Mouse (Mus musculus): ENCODE data around the gene Tstd1.

Tstd1 gene

DNA sequence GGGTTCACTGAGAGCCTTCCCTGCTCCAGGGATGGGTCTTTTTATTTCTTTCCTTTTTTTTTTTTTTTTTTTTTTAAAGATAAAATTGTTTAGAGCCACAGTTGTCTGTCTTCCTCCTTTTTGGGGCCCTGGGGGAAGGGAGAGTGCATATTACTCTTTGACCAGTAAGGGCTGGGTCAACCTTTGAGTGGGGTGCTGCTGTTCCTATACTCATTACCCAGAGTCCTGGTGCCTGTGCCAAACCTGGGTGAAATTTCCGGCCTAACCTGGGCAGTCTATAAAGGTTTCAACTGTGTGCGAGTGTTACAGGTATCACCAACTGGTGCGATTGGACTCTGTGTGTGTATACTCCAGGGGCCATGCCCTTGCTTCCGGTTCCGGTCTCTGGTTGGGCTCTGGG lies at the start of gene Tstd1:
Gene Tstd1, plus strand, starts transcription at position 213 of the 400 bp plus-strand sequence.
- DNase-seq (ENCODE audit: low spot score in 2 of 2) = no peak

DNA sequence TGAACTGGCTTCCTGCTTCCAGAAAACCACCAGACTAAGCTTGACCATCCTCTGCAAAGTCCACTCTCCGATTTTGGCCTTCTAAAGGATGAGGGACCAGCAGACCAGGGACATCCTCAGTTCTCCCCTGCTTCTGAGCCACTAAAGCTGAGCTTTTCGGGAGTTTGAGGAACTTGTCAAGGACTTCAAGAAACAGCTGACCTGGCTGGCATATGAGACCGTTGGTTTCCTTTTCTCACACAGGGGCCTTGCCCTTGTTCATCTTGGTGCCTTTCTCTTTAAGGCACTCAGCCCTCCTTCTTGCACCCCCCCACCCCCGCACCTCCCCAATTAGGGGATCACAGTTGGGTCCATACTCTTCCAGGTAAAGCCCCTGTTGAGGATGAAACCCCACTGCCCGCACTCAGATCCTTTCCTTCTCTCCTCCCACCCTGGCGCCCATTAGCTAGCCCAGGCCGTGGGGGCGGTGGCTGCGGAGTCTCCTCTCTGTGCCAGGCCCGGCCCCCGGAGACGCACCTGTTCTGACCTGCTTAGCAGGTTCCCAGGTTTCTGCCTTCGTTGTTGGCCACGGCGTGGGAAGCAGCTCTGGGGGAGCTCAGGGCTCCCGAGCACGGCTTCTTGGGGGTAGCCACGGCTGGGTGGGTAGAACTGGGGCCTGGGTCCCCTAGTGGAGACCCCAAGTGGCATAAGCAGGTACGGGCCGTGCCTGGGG lies 48.7 kb upstream of the Tstd1 start, which contains the start of gene Nectin4:
Gene Nectin4, plus strand, starts transcription at position 255 of the 712 bp plus-strand sequence.
- no peak for DNase-seq (ENCODE audit: low spot score in 2 of 2)

DNA sequence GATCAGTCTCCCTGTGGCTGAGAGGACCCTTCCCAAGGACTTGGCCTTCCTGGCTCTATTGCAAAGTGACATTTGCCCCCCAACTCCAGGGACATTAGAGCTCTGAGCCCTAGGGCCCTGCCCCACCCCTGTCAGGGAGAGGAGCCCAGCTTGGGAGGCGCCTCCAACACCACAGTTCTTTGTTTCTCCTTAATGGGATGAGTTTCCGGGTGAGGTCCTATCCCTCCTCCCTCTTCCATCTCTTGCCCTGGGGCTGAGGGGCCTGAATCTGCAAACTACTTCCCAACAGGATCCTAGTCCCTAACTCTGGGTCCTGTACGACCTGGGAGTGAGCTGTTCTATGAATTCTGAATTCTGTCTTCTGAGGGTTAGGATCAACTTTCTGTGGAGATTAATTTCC lies 45.8 kb upstream of the Tstd1 start:
- DNase-seq (ENCODE audit: low spot score in 2 of 2) = no peak

DNA sequence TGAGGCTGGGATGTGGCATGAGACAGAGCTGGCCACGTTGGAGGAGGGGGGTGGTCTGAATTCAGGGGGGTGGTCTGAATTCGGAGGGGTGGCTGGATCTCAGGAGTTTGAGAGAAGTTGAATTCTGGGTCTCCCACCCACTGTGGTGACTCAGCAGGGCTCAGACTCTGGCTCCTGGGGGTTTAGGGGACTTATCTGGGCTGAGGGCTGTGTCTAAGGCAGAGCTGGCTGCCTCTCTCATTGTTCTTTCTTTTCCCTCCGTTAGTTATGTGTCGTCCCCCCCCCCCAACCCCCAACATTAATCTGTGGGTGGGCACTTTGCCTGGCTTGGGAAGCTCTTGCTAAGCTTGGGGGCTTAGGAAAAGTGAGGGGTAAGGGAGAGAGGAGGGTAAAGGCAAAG lies 44.7 kb upstream of the Tstd1 start:
- DNase-seq (ENCODE audit: low spot score in 2 of 2) = no peak

DNA sequence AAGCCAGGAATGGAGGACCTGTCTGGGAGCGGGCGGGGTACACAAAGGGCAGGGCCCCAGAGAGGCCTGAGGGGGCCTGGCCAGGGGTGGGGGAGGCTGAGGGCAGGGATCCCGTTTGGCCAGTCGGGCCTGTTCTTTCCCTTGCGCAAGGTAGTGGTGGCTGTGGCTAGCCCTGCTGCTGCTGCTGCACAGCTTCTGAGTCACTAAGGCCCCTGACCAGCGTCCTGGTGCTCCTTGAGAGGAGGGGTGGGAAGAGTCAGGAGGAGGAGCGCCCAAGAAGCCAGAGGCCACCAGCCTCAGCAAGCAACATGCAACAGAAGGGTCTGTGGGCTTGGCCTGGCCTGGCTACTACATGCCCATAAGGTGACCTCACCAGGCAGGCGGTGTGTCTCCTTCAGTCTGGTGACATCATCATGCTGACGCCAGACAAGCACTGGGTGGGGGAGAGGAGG lies 43.0 kb upstream of the Tstd1 start:
- no peak for DNase-seq (ENCODE audit: low spot score in 2 of 2)

DNA sequence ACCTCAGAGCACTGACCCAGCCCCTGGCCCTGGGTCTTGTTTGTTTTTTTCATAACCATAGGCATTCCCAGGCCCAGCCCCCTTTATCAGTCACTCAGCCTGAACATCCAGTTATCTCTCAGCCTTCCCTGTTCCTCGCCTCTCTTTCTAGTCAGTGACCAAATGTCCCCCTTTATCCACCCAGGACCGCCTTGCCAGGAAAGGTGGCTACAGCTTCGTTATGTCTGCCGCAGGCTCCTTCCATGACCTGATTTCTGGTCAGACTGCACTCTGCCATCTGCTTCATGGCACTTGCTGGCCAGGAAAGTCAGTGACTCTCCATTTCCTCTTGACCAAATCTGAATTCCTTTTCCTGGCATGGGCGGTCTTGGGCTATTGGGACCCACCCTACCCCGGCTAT lies 40.4 kb upstream of the Tstd1 start:
- no peak for DNase-seq (ENCODE audit: low spot score in 2 of 2)

DNA sequence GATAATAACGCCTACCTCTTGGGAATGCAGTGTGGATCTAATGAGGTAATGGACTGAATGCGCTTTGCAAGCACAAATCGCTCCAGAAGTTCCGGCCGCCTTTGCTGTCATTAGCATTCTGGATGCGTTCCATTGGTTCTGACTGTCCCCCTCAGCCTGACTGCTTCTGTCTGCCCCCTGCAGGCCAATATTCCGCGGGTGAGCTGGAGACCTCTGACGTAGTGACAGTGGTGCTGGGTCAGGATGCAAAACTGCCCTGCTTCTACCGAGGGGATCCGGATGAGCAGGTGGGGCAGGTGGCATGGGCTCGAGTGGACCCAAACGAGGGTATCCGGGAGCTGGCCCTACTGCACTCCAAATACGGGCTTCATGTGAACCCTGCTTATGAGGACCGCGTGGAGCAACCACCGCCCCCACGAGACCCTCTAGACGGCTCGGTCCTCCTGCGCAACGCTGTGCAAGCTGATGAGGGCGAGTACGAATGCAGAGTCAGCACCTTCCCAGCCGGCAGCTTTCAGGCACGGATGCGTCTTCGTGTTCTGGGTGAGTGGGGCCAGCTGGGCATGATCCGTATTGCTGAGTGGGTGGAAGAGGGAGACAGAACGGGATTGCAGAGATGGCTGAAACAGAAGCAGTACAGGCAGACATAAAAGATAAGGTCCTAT lies 38.6 kb upstream of the Tstd1 start:
- peak; percentile 50 to 84 for DNase-seq (ENCODE audit: low spot score in 2 of 2)

DNA sequence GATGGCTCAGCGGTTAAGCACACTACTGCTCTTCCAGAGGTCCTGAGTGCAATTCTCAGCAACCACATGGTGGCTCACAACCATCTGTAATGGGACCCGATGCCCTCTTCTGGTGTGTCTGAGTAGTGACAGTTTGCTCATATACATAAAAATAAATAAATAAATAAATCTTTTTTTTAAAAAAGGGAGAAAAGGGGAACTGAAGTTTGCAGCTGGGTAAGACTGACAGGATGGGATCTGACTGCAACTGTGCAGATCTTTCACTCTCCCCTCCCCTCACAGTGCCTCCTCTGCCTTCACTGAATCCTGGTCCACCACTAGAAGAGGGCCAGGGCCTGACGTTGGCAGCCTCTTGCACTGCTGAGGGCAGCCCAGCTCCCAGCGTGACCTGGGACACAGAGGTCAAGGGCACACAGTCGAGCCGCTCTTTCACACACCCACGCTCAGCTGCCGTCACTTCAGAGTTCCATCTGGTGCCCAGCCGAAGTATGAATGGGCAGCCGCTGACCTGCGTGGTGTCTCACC lies 36.5 kb upstream of the Tstd1 start:
- no peak for DNase-seq (ENCODE audit: low spot score in 2 of 2)

DNA sequence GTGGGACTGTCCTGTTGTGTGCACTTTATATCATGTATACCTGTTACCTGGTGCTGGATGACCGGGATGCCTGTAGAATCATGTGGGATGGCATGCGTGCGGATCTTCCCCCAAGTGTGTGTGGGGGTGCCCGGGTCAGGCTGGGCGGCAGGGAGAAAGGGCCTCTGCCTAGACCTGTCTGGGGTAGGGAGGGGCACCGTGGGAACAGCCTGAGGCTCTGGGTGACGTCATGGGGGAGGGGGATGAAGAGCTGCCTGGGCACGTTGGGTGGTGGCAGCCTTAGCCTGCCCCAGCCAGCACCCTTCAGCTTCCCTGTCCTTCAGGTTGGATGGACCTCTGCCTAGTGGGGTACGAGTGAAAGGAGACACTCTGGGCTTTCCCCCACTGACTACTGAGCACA lies 34.3 kb upstream of the Tstd1 start:
- DNase-seq (ENCODE audit: low spot score in 2 of 2) = no peak

DNA sequence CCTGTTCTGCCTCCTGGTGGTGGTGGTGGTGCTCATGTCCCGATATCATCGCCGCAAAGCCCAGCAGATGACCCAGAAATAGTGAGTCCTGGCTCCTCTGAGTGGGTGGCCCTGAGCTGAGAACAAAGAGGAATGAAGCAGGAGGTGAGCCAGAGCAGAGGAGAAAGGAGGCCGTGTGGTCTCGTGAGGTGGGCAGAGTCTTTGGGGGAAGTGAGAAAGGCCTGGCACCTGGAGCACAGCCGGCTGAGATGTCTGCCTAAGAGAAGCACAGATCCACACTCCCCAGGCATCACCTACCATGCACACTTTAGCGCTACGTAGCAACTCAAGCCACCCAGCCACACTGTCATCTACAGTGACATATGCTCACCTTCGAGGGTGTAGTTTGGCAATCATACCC lies 33.5 kb upstream of the Tstd1 start:
- no peak for DNase-seq (ENCODE audit: low spot score in 2 of 2)

DNA sequence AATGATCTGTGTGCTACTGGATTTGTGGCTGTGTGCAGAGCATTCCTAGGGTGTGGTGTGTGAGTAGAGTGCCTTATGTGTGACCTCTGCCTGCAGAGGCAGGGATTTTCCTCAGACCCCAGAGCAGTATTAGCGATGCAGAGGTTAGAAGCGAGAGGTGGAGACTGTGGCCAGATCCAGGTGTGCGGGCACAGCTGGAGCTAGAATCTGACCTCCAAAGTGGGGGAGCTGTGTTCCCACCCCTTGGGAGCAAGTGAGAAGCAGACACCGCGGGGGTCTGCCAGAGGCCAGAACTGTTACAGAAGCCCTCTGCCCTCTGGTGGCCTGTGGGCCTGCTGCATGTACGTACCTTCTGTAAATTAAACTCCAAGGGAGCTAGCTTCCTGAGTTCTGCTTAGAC lies 31.6 kb upstream of the Tstd1 start:
- peak in 1 of 2 experiments; percentile 64 for DNase-seq (ENCODE audit: low spot score in 2 of 2)

DNA sequence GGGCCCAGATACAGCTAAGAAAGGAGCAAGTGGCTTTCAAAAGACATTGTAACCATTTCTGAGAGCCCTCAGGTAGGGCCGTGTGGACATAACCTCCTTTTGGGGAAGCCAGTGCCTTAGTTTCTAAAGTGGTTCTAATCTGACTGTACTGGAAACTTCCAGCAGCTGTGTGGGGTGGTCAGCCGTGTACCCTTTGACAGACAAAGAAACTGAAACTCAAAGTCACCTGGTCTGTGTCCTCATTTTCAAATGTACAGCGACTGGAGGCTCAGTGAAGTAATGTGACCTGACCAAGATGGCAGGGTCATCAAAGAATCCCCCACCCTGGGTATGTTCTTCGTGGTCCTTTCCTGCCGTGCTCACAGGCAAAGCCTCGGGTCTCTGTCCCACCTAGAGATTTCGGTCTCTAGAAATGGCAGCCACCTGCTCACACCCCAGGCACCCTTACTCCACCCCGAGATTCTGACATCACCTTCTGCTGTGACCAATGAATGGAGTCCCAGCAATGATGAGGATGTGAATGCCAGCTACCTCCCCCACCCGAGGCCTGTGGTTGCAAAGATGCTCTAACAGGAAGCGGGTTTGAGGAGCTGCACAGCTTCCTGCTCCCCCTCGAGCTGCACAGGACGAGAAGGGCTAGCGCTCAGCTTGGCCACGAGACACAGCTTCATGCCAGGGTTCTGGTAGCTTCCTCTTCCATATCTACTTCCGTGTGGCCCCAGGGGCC lies 30.1 kb upstream of the Tstd1 start, which contains the start of gene Arhgap30:
Gene Arhgap30, plus strand, starts transcription at position 579 of the 727 bp plus-strand sequence.
- DNase-seq (ENCODE audit: low spot score in 2 of 2) = peak; percentile 59 to 86

DNA sequence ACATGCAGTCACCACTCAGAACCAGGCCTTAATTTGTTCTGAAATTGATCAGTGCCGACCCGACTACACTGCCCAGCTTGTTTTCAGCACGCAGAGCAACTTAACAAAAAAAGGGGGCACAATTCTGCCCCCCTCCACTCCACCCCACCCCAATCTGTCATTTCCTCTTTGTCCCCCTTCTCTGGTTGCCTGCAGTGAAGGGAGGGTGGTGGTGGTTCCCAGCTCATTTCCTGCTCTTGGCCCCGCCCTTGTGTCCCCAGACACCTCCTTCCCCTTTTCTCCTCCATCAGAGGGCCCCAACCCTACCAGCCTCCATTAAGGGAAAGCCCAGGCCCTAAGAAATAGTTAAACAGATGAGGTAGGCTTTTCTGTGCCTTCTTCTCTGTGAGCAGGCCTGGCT lies 28.6 kb upstream of the Tstd1 start:
- peak in 1 of 2 experiments; percentile 83 for DNase-seq (ENCODE audit: low spot score in 2 of 2)

DNA sequence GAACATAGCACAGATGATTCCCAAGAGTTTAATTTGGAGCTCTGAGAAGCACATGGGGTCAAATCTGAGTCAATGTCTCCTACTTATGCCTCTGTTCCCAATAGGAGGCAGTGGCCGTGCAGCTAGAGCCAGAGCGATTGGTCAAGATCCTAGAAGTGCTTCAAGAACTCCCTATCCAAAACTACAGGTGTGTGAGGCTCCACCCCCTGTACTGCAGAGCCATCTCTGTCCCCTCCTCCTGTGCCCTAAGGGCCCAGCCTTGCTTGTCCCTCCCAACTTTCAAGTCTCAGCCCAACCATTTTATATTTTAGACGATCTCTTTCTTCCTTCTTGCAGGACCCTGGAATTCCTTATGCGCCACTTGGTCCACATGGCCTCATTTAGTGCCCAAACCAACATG lies 16.9 kb upstream of the Tstd1 start:
- DNase-seq (ENCODE audit: low spot score in 2 of 2) = no peak

DNA sequence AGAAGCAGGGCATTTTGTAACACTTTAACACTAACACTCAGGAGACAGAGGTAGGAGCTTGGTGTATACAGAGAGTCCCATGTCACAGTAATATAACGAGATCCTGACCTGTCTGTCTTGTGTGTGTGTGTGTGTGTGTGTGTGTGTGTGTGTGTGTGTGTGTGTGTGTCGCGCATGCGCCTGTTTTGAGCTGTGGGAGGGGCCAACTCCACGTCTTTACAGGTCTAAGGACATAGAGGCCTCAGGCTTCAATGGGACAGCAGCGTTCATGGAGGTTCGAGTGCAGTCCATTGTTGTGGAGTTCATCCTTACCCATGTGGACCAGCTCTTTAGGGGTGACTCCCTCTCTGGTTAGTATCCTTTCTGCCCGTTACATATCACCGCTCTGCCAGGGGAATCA lies 15.7 kb upstream of the Tstd1 start:
- no peak for DNase-seq (ENCODE audit: low spot score in 2 of 2)

DNA sequence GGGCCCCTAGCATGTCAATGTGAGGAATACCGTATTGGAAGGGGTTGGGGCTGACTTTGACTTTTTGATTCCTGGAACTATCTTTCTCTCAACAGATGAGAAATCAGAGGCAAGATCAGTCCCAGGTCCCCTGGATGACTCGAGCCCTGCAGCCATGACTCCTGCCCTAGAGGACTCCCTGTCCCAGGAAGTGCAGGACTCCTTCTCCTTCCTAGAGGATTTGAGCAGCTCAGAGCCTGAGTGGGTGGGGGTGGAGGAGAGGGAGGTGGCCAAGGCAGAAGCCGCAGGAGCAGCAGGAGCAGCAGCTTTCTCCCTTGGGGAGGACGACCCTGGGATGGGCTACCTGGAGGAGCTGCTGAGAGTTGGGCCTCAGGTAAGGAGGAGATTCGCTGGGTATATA lies 11.4 kb upstream of the Tstd1 start:
- DNase-seq (ENCODE audit: low spot score in 2 of 2) = no peak

DNA sequence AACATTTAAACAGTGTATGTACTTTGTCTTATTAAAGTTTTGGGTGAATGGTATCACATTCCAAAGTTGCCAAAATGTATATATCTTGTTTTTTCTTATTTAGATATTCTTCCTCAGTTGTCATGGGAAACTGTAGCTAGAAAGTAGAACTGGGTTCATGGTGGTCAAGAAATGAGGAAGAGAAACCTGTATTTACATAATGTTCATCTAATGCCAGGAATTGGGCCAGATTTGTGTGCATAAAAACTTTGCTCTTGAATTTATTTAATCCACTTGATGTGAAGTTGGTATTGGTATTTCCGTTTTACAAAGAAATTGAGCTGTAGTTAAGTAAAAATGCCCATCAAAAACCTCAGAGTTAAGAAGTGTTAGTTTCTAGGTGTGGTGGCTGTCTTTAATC lies 8.4 kb upstream of the Tstd1 start:
- no peak for DNase-seq (ENCODE audit: low spot score in 2 of 2)

DNA sequence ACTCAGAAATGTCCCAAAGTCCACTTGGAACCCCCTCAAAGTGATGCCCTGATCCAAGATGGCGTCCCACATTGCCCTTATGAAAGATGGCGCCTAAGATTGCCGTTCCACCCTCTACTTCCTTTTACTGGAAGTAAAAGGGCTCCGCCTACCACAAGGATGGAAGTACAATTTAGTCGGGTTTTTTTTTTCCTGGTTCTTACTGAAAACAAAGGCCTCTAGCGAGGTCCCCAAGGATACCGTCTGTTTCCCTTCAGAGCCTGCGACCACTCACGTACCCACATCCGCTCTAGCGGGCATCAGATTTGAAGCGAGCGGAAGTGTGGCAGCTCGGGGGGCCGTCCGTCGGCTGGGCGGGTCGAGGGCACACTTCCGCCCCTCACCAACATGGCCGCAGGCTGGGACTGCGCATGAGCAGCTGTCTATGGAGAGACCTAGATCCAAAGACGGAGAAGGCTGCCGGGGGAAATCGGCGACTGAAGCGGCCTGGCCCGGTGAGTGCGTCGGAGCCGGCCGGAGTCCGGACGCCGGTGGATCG lies 7.7 kb upstream of the Tstd1 start, which contains the start of gene Usf1:
Gene Usf1, plus strand, starts transcription at position 367 of the 538 bp plus-strand sequence.
- peak; percentile 87 to 95 for DNase-seq (ENCODE audit: low spot score in 2 of 2)

DNA sequence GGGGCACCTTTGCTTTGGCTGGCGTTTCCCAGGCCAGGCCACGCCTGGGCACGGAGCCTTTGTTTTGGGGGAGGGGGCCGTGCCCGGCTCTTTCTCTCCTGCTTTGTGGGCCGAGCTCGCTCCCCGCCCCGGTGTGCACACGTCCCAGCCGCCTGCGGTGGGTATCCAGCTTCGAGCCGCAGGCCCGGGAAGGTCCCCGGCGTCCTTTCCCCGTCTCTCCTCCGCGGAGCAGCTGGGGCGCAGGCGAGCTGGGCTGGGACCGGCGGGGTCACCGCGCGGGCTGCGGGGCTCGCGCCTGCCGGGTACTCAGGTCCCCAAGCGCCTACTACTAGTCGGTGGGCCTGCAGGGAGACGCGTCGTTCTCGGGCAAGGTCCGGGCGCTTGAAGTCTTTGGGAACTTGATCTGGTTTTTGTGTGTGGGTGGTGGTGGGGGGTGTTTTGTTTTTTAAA lies 7.2 kb upstream of the Tstd1 start:
- DNase-seq (ENCODE audit: low spot score in 2 of 2) = peak in 1 of 2 experiments; percentile 64

DNA sequence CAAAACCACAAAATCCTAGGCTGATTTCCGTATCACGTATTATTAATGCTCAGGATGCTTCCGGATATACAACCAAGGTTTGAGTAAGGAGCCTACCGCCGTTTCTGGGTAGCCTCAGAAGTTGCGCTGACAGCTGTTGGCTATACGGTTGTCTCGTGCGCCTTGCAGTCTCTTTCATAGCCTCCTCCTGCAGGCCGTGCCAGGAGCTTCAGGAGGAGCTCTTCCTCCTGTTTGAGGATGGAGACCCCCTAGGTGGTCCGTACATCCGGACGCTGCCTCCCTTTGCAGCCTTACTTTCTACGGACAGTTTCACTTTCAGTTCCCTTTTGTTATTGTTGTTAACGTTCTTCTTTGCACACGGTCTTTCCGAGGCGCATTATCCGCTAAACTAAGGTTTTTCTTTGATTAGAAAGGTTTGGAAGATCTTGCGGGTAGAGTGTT lies 6.7 kb upstream of the Tstd1 start:
- DNase-seq (ENCODE audit: low spot score in 2 of 2) = peak; percentile 45 to 58

DNA sequence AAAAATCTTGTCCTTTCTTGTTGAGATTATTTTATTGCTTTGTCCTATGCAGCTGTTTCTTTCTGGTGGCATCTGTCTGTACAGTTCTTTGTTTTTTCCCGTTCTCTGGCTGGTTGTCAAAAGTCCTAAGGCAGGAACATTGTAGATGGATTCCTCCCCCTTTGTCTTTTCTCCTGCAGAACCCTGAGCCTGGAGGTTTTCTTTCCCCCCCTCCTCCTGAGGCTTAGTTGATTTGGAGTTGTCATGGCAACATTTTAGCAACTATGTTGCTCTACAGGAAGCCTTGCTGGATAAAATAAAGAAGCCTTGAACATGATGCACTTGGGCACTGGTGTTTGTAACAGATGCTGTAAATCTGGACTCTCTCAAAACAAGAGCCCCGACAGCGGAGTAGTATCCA lies 6.2 kb upstream of the Tstd1 start:
- no peak for DNase-seq (ENCODE audit: low spot score in 2 of 2)

DNA sequence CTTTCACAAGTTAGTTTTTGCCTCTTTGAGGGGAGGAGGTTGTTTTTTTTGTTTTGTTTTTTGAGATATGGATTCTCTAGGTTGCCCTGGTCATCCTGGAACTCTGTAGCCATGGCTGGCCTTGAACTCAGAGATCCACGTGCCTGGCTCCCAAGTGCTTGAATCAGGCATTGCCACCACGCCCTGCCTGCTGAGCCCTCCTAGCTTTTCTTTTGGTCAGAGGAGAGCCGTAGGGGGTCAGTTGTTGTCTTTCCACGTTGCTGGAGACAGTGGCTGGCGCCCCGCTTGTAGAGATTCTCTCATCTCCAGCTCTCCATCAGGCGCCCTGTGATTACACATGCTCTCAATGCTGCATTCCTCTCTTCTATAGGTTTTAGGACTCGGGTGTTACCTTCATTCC lies 5.1 kb upstream of the Tstd1 start:
- DNase-seq (ENCODE audit: low spot score in 2 of 2) = no peak

All from spleen, postnatal 10 days (tissue).